Mouse (Mus musculus): ENCODE measurements at regions not wholly inside any gene's neighbourhood (a gene's known extent, or its start where the extent isn't known, plus 50 kb on each side); places are given as distances from the start of the nearest gene placed in this dataset.

GRCm38 (mm10) chr12:91956411-91956810 lies 107.5 kb upstream of the Sel1l start:
- H3K9me3 ChIP-seq, result no peaks in the 10 kb centered on the region
- H3K4me1 ChIP-seq, result no peaks in the 10 kb centered on the region
- no peaks in the 10 kb centered on the region for H3K27me3 ChIP-seq (replicated peaks)
- TF ChIP-seq GATA1 (IDR thresholded peaks at IDR 0.05; ENCODE audit: borderline replicate concordance, low read length), result no peak
- no peaks in the 10 kb centered on the region for H3K36me3 ChIP-seq (replicated peaks; ENCODE audit: low read length)
- H3K4me3 ChIP-seq (replicated peaks), result no peak overlapping the region

DNA sequence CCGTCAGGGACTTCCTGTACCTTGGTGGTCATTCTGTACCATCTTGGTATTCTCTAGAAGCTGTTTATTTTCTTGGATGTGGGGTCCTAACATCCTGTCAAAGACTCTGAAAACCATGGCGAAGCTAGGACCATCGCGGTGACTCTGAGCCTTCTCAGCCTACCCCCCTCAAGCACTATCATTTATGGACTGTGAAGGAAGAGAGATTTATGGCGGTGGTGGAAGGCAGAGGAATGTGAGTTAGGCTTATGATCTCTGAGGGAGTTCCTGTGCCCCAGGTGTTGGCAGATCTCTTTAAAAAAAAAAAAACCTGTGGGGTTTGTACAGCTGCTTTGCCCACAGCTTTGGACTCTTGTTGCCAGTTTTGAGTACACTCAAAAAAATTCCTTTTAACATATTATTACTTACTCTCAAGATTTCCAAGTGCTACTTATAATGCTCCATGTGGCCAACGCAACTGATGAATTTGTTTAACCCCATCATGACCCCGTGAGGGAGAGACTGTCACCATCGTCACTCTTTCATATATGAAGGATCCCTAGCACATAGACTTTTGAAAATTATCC lies 99.7 kb upstream of the Sel1l start:
- Histone ChIP-seq H3K4me1 (no peaks in the 10 kb centered on the region), H3K36me3 (replicated peaks; ENCODE audit: low read length) (no peaks in the 10 kb centered on the region), H3K9me3 (peaks cover 11% of the 10 kb centered on the region; the same call in 1 of the 2 replicates), H3K27me3 (replicated peaks) (no peaks in the 10 kb centered on the region), H3K4me3 (replicated peaks) (no peak overlapping the region)
- no peak for TF ChIP-seq GATA1 (IDR thresholded peaks at IDR 0.05; ENCODE audit: borderline replicate concordance, low read length)
- no peak for TF ChIP-seq FLI1 (IDR thresholded peaks at IDR 0.05; ENCODE audit: low read length)

DNA sequence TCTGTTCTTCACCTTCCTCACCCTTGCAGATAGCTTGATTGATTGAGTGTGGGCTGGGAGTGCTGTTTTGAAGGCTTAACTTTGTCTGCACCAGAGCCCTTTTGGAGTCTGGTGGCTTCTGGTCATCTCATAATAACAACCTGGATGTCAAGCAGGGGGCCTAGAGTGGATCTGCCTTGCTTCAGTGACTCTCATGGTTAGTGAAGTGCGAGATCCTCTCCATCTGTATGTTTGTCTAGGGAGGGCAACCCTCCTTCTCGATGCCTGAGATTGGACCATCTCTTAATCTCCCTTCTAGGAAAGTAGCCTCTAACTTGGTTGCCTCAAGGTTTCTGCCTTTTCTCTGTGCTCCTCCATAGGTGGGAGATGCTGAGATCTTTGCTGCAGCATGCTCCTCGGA lies 99.0 kb upstream of the Sel1l start:
- no peaks in the 10 kb centered on the region for H3K4me1 ChIP-seq

DNA sequence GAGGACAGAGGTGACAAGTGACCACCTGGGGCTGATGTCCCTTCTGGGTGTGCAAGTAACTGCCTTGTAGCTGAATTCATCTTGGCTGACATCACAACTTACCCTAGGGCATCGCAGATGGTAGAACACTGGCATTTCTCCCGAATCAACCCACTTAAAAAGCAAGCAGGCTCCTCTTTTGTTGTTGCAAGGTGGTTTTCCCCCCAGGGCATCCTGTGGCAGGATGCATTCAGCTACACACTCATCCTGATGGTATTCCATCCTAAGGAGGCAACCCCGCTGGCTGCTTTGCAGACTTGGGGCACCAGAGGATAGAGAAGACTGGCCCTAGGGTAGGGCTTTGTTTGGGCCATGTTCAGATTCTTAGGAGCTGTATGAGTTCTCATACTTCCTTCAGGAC lies 97.6 kb upstream of the Sel1l start:
- peaks cover 11% of the 10 kb centered on the region; the same call in 1 of the 2 replicates for H3K9me3 ChIP-seq

More for the DNA sequence above, 99.0 kb upstream of the Sel1l start:
- H3K9me3 ChIP-seq, result peaks cover 11% of the 10 kb centered on the region; the same call in 1 of the 2 replicates
- no peaks in the 10 kb centered on the region for H3K27me3 ChIP-seq (replicated peaks)
- H3K4me3 ChIP-seq (replicated peaks), result no peak overlapping the region
- no peak for TF ChIP-seq GATA1 (IDR thresholded peaks at IDR 0.05; ENCODE audit: borderline replicate concordance, low read length)
- TF ChIP-seq FLI1 (IDR thresholded peaks at IDR 0.05; ENCODE audit: low read length), result no peak
- H3K36me3 ChIP-seq (replicated peaks; ENCODE audit: low read length), result no peaks in the 10 kb centered on the region

DNA sequence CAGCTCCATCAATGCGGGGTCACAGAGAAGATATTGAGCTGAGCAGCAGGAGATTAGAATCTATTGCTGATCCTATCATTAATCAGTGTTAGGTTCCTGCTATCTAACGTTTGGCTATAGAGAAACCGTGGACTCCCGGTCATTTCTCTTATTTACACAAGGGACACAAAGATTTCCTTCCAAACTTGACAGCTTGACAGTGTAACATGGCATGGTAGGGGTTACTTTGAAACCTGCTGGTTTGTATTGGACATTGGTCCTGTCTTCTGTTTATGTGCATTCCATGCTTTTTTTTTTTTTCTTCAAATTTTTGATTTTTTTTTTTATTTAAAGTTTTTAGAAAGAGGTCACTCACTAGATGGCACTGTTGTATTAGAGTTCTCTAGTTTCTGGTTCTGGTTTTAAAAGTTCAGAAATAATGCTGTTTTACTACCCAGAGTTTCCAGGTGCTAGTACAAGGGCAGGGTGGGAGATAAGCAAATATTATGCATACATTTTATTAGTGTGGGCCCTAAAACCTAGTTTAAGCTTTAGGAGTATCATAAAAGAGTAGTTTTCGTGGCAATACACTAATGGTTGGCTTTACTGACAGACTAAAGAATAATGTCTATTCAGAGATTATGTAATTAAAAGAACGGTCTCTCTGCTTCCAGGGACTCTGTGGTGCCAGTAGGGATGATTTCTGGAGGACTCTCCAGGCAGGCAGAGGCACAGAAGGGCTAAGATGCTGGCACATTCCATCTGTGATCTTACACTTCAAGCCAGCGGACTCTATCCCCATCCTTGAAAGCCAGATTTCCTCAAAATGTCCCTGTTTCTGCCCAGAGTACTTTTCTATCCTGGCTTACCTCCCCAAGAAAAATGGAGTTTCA lies 83.8 kb upstream of the Sel1l start:
- no peaks in the 10 kb centered on the region for H3K9me3 ChIP-seq
- TF ChIP-seq GATA1 (IDR thresholded peaks at IDR 0.05; ENCODE audit: borderline replicate concordance, low read length) (no peak), FLI1 (IDR thresholded peaks at IDR 0.05; ENCODE audit: low read length) (no peak)
- H3K4me3 ChIP-seq (replicated peaks), result no peak overlapping the region

More for the DNA sequence above, 97.6 kb upstream of the Sel1l start:
- TF ChIP-seq GATA1 (IDR thresholded peaks at IDR 0.05; ENCODE audit: borderline replicate concordance, low read length) (no peak), FLI1 (IDR thresholded peaks at IDR 0.05; ENCODE audit: low read length) (no peak)
- Histone ChIP-seq H3K4me1 (no peaks in the 10 kb centered on the region), H3K36me3 (replicated peaks; ENCODE audit: low read length) (no peaks in the 10 kb centered on the region), H3K4me3 (replicated peaks) (no peak overlapping the region), H3K27me3 (replicated peaks) (no peaks in the 10 kb centered on the region)

DNA sequence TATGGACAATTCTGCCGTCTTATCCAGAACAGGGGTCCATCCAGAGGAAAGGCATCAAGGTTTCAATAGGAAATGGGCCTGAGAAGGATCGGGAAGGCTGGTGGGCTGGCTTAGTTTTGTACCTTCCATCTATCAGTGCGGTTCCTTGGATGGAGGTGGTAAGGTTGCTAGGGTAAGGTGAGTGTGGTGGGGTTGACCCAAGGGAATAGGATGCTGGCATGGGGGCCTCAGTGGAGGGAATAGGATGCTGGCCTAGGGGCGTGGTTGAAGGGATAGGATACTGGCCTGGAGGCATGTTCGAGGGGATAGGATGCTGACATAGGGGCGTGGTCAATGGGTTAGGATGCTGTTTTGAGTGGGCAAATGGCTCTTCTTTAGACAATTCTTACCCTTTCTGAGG lies 82.6 kb upstream of the Sel1l start:
- no peak overlapping the region for H3K4me3 ChIP-seq (replicated peaks)
- no peaks in the 10 kb centered on the region for H3K4me1 ChIP-seq
- no peaks in the 10 kb centered on the region for H3K27me3 ChIP-seq (replicated peaks)
- no peaks in the 10 kb centered on the region for H3K9me3 ChIP-seq
- TF ChIP-seq GATA1 (IDR thresholded peaks at IDR 0.05; ENCODE audit: borderline replicate concordance, low read length), result no peak
- TF ChIP-seq FLI1 (IDR thresholded peaks at IDR 0.05; ENCODE audit: low read length), result no peak
- no peaks in the 10 kb centered on the region for H3K36me3 ChIP-seq (replicated peaks; ENCODE audit: low read length)

More for the DNA sequence above, 83.8 kb upstream of the Sel1l start:
- Histone ChIP-seq H3K36me3 (replicated peaks; ENCODE audit: low read length) (no peaks in the 10 kb centered on the region), H3K27me3 (replicated peaks) (no peaks in the 10 kb centered on the region), H3K4me1 (no peaks in the 10 kb centered on the region)

DNA sequence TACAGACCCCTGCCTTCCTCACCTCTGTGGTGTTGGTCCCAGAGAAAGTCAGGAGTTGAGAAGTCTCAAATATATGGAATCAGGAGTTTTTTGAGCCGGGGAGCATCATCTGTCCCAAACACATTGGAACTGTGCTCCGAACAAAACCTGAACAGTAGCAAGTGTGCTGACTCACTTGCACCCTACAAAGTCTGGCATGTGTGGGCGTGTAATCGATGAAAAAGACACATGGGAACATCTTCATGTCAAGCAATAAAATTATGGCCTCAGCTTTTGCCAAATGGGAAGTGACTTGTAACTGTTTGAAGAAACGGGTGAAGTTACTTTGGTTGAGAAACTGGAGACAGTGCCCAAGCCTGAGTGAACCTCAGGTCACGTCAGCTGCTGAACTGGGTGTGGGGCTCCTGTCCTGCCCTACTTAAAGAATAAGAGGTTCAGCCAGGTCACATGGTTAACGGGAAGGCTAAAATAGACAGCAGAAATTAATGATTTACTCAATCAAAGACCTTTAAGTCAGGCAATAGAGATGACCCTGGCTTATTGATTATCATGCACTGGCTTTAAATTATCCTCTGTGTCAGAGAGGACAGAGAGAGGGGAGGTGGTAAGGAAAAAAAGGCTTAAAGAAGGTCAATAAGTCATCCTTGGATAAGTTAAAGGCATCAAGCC lies 80.6 kb upstream of the Sel1l start:
- H3K27me3 ChIP-seq (replicated peaks), result no peaks in the 10 kb centered on the region
- no peak overlapping the region for H3K4me3 ChIP-seq (replicated peaks)
- H3K9me3 ChIP-seq, result no peaks in the 10 kb centered on the region
- no peaks in the 10 kb centered on the region for H3K4me1 ChIP-seq
- H3K36me3 ChIP-seq (replicated peaks; ENCODE audit: low read length), result no peaks in the 10 kb centered on the region
- no peak for TF ChIP-seq GATA1 (IDR thresholded peaks at IDR 0.05; ENCODE audit: borderline replicate concordance, low read length)
- no peak for TF ChIP-seq FLI1 (IDR thresholded peaks at IDR 0.05; ENCODE audit: low read length)

DNA sequence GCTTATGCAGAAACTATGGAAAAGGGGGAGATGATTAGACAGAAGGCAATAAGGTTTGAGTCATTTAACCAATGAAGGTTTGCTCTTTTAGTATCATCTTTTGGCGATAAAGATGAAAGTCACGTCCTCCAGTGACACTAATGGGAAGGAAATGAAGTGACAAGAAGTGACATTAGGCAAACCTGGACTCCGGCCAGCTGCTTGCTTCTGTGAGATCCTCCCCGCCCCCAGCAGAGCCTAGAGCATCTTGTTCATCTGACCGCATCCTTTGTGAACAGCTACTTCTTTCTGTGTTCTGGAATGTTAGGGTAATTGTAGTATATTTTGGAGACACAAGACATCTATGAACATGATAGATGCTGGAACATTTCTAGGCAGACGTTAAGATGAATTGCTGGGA lies 78.6 kb upstream of the Sel1l start:
- no peak overlapping the region for H3K4me3 ChIP-seq (replicated peaks)
- H3K27me3 ChIP-seq (replicated peaks), result no peaks in the 10 kb centered on the region
- H3K4me1 ChIP-seq, result no peaks in the 10 kb centered on the region
- TF ChIP-seq GATA1 (IDR thresholded peaks at IDR 0.05; ENCODE audit: borderline replicate concordance, low read length) (no peak), FLI1 (IDR thresholded peaks at IDR 0.05; ENCODE audit: low read length) (no peak)
- H3K36me3 ChIP-seq (replicated peaks; ENCODE audit: low read length), result no peaks in the 10 kb centered on the region
- H3K9me3 ChIP-seq, result no peaks in the 10 kb centered on the region

- H3K9me3 ChIP-seq, result peaks cover 5% of the 10 kb centered on the region
- TF ChIP-seq GATA1 (IDR thresholded peaks at IDR 0.05; ENCODE audit: borderline replicate concordance, low read length), result no peak
- no peak for TF ChIP-seq FLI1 (IDR thresholded peaks at IDR 0.05; ENCODE audit: low read length)
Measured at GRCm38 (mm10) chr12:91915486-91915885, 66.5 kb upstream of the Sel1l start.

GRCm38 (mm10) chr12:91910529-91910928 lies 61.6 kb upstream of the Sel1l start:
- TF ChIP-seq FLI1 (IDR thresholded peaks at IDR 0.05; ENCODE audit: low read length), result no peak
- no peak for TF ChIP-seq GATA1 (IDR thresholded peaks at IDR 0.05; ENCODE audit: borderline replicate concordance, low read length)
- Histone ChIP-seq H3K4me1 (no peaks in the 10 kb centered on the region), H3K36me3 (replicated peaks; ENCODE audit: low read length) (no peaks in the 10 kb centered on the region), H3K9me3 (peaks cover 20% of the 10 kb centered on the region), H3K27me3 (replicated peaks) (no peaks in the 10 kb centered on the region), H3K4me3 (replicated peaks) (no peak overlapping the region)

More at GRCm38 (mm10) chr12:91915486-91915885, 66.5 kb upstream of the Sel1l start:
- Histone ChIP-seq H3K4me1 (no peaks in the 10 kb centered on the region), H3K27me3 (replicated peaks) (no peaks in the 10 kb centered on the region), H3K4me3 (replicated peaks) (no peak overlapping the region), H3K36me3 (replicated peaks; ENCODE audit: low read length) (no peaks in the 10 kb centered on the region)

All from megakaryocyte, embryonic 14.5 days (primary cell).